Mouse (Mus musculus): Measurements from ENCODE around the gene Kdelr1.
"Not testable (repeated sequence)": the region's sequence is repeated elsewhere in the genome, so short reads cannot be mapped to it uniquely, and the experiment has no call there.

GRCm38 (mm10) chr7:45898125-45898524 is 25.6 kb downstream of the Kdelr1 start:
- not testable (repeated sequence) for TF ChIP-seq CTCF (IDR thresholded peaks at IDR 0.05; ENCODE audit: control insufficient read depth, insufficient read depth, insufficient replicate concordance, low read depth, low read length); POLR2A (IDR thresholded peaks at IDR 0.05; ENCODE audit: control insufficient read depth, low read depth, low read length)

Data from testis, adult 2 months (tissue).